Mouse (Mus musculus) T-helper 17 cell (primary cell): ENCODE measurements around the gene Snrnp35.

Experiments used
- in situ Hi-C, 2 experiments: fragments of 300-600 bp; cut with MboI, MseI; formaldehyde crosslinking; loops; 1 replicate in 1 of 2; 2 replicates in 1 of 2; pipeline ENCODE4 v1.15.1; 2025; ENCODE audit warnings: high pct_unique_total_duplicates in 2 of 2

Gene Snrnp35

GRCm38 (mm10) chr5:124499001-124499400 lies 16.1 kb downstream of the Snrnp35 start:
- in situ Hi-C loops, result loop anchor here in 1 of 2 experiments (5.0 kb wide), 1 partner anchor 38 kb away; no protein-coding TSS in a partner anchor

GRCm38 (mm10) chr5:124500037-124500436 lies 17.1 kb downstream of the Snrnp35 start:
- in situ Hi-C loops, result loop anchor here in 1 of 2 experiments (5.0 kb wide), 1 partner anchor 212 kb away; no protein-coding TSS in a partner anchor

GRCm38 (mm10) chr5:124500573-124500972 lies 17.6 kb downstream of the Snrnp35 start:
- in situ Hi-C loops, result loop anchor here in 1 of 2 experiments (5.0 kb wide), 1 partner anchor 212 kb away; no protein-coding TSS in a partner anchor

- in situ Hi-C loops, result loop anchor here in 1 of 2 experiments (5.0 kb wide), 1 partner anchor 211 kb away; no protein-coding TSS in a partner anchor
These were observed 18.6 kb downstream of the Snrnp35 start for GRCm38 (mm10) chr5:124501541-124501940.

GRCm38 (mm10) chr5:124503742-124504141 lies 20.8 kb downstream of the Snrnp35 start:
- in situ Hi-C loops, result loop anchor here in 1 of 2 experiments (5.0 kb wide), 1 partner anchor 209 kb away; no protein-coding TSS in a partner anchor

- in situ Hi-C loops, result no loop called here
These were observed 22.3 kb downstream of the Snrnp35 start for GRCm38 (mm10) chr5:124505235-124505634.

- in situ Hi-C loops, result no loop called here
These were observed 23.9 kb downstream of the Snrnp35 start for GRCm38 (mm10) chr5:124506731-124507359.

GRCm38 (mm10) chr5:124509200-124509599 lies 26.3 kb downstream of the Snrnp35 start:
- in situ Hi-C loops, result no loop called here

GRCm38 (mm10) chr5:124509742-124510237 lies 26.9 kb downstream of the Snrnp35 start:
- in situ Hi-C loops, result loop anchor here in 1 of 2 experiments (10.0 kb wide), 2 partner anchors 235 to 375 kb away; no protein-coding TSS in a partner anchor

GRCm38 (mm10) chr5:124510536-124511050 lies 27.7 kb downstream of the Snrnp35 start:
- in situ Hi-C loops, result loop anchor here in 1 of 2 experiments (10.0 kb wide), 2 partner anchors 234 to 376 kb away; no protein-coding TSS in a partner anchor

- in situ Hi-C loops, result loop anchor here in 1 of 2 experiments (5.0 to 10.0 kb wide), 3 partner anchors 197 to 381 kb away; no protein-coding TSS in a partner anchor
These were observed 32.9 kb downstream of the Snrnp35 start for GRCm38 (mm10) chr5:124515789-124516188.

- in situ Hi-C loops, result loop anchor here in 1 of 2 experiments (5.0 to 10.0 kb wide), 3 partner anchors 194 to 384 kb away; no protein-coding TSS in a partner anchor
These were observed 35.7 kb downstream of the Snrnp35 start for GRCm38 (mm10) chr5:124518648-124519047.

- in situ Hi-C loops, result no loop called here
These were observed 38.7 kb downstream of the Snrnp35 start for GRCm38 (mm10) chr5:124521588-124521987.

GRCm38 (mm10) chr5:124523032-124523431 lies 40.1 kb downstream of the Snrnp35 start:
- in situ Hi-C loops, result no loop called here

- in situ Hi-C loops, result no loop called here
These were observed 42.0 kb downstream of the Snrnp35 start for GRCm38 (mm10) chr5:124524943-124525342.

GRCm38 (mm10) chr5:124528351-124528750 lies 45.4 kb downstream of the Snrnp35 start:
- in situ Hi-C loops, result no loop called here

- in situ Hi-C loops, result no loop called here
These were observed 45.9 kb downstream of the Snrnp35 start for GRCm38 (mm10) chr5:124528791-124529190.

- in situ Hi-C loops, result no loop called here
These were observed 46.3 kb downstream of the Snrnp35 start for GRCm38 (mm10) chr5:124529191-124529651.

GRCm38 (mm10) chr5:124529697-124530096 lies 46.8 kb downstream of the Snrnp35 start:
- in situ Hi-C loops, result loop anchor here in 1 of 2 experiments (10.0 kb wide), 1 partner anchor 95 kb away; the partner anchor contains the start of gene Kmt5a

GRCm38 (mm10) chr5:124530655-124531582 lies 48.0 kb downstream of the Snrnp35 start, which contains the start of gene Rilpl1:
TSS of gene Rilpl1 (minus strand) at chr5:124531391.
- in situ Hi-C loops, result loop anchor here in 1 of 2 experiments (10.0 kb wide), 1 partner anchor 96 kb away; the partner anchor contains the start of gene Kmt5a

- in situ Hi-C loops, result loop anchor here in 1 of 2 experiments (10.0 kb wide), 1 partner anchor 97 kb away; the partner anchor contains the start of gene Kmt5a
These were observed 48.6 kb downstream of the Snrnp35 start for GRCm38 (mm10) chr5:124531583-124531930.
